Mouse (Mus musculus) kidney, adult 2 months (tissue): ENCODE results near the gene Ggt1.

ENCODE experiments used
- CTCF ChIP-seq: fragments of 200-500 bp; conservative IDR thresholded peaks from 2 replicates; pipeline ENCODE4 v1.5.1; 2011; ENCODE audit warnings: low read depth, mild to moderate bottlenecking, control low read depth, low read length, moderate library complexity, mixed read lengths; ENCODE audit not compliant: insufficient read depth, insufficient read length
- POLR2A ChIP-seq: fragments of 200-500 bp; IDR thresholded peaks from one replicate; pipeline ENCODE4 v1.6.1; 2011; ENCODE audit warnings: low read depth, low read length, control low read depth

DNA sequence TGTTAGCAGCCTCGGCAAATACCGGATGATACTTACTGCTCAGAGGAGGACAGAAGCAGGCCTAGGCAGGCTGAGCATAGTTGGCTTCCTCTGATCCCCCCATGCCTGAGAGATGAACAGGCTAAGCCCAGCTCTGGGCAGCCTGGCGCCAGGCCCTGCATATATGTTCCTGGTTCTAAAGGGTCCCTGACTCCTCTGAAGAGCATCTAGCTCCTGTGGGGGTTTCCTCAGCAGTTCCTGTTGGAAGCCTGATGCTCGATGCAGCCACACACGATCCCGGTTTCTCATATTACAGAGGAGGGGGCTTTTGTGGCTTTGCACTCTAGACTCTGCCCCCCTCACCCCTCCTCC, 880 bp upstream of the Ggt1 start:
- TF ChIP-seq CTCF (no peak), POLR2A (no peak)
